15 mouse cellular contexts compared by ENCODE assay signal in the genomic region with DNA sequence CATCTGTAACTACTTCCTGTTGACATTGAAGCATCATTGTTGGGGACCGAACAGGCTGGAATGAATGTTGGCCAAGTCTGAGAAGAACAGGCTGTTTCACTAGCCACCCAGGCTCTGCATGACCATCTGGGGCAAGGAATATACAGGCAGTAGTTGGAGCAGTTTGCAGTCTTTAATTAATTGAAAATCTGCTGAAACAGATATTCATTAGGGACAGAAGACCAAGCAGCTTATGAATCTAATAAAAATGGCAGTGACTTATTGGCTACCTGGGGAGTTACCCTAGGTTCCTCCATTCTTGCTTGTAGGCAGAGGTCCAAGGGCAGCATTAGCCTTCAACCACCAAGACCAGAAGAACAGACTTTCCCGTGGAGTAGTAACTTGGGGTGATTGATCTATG.
DNase-seq lines count a peak whose midpoint lies in the region.
"Had no signal": no experiment of that assay in that cellular context is flagged by ENCODE, and none has a peak within 500 bp of the region (broad histone marks: within the 10 kb centered on the region; RNA-seq: fewer than 3 reads in every experiment).

No protein-coding gene starts in this region.

- intact Hi-C loops in left cerebral cortex, postnatal 4 days (cut with DNase I) = no loop called here

- DNase-seq in cerebellum, adult 9-10 months = peak; percentile 1
- no peak for DNase-seq in cerebellum, postnatal 36 days
- peak; percentile 33 to 52 for DNase-seq in cerebellum, postnatal 14 days
- no peak for DNase-seq in cerebellum, postnatal 4 days (ENCODE audit: low spot score in 2 of 2)
- DNase-seq in left cerebral cortex, postnatal 4 days = peak; percentile 4
- no peak for DNase-seq in left cerebral cortex, adult 8-10 months (ENCODE audit: low spot score in 2 of 2)
- DNase-seq: adrenal gland, postnatal 10 days; adrenal gland, postnatal 36 days; cerebellum, adult 11 months; cerebellum, adult 8-10 months; gastrocnemius, postnatal 25 days; heart, adult 18-20 months; heart, postnatal 10 days; heart, postnatal 36 days; kidney, adult 2 months had no signal

Comparison
In these comparisons a context has a peak if more than half of its experiments do, and no peak if none do; other contexts are left out.
1. DNase-seq: peak in cerebellum, adult 9-10 months (single experiment), cerebellum, postnatal 14 days (2 of 2) and left cerebral cortex, postnatal 4 days (single experiment); none in cerebellum, postnatal 36 days (0 of 2), cerebellum, postnatal 4 days (0 of 2) and left cerebral cortex, adult 8-10 months (0 of 2).